ENCODE assay signal across 34 mouse cellular contexts in the genomic region with DNA sequence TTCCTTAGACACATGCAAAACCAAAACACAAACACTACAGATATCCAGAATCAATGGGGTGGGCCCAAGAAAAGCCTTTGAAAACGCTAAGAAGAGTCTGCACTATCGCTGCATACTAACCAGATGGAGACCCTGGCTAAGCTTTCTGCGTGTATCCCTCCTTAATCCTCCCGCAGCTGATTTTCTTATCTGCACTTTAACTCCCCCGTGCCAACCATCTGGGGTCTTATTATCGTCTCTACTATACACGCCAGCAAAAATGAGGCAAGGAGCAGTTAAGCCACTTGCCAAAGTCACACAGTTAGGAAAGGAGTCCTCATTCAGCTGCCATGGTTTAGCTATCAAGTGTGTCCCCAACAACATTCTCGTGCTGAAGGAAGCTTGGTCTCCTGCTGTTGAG.
DNase-seq lines count a peak whose midpoint lies in the region; ATAC-seq lines count a peak whose summit lies in the region.
"Had no signal": no experiment of that assay in that cellular context is flagged by ENCODE, and none has a peak within 500 bp of the region (broad histone marks: within the 10 kb centered on the region; RNA-seq: fewer than 3 reads in every experiment).

No protein-coding gene starts in this region.

- H3K4me1 ChIP-seq in heart, embryonic 11.5 days (ENCODE audit: control insufficient read depth, insufficient read depth, low read length), result peaks cover 9% of the 10 kb centered on the region; the same call in 1 of the 2 replicates
- 0 out of 2 replicates have a peak, but pooled peaks cover 5% of the 10 kb centered on the region for H3K4me1 ChIP-seq in kidney, embryonic 15.5 days
- H3K4me1 ChIP-seq in hindbrain, embryonic 13.5 days (replicated peaks), result no peaks in the 10 kb centered on the region
- H3K4me1 ChIP-seq: hindbrain, embryonic 10.5 days; limb, embryonic 15.5 days; liver, embryonic 13.5 days; stomach, embryonic 15.5 days had no signal

- ATAC-seq in heart, embryonic 11.5 days (replicated peaks; ENCODE audit: insufficient number of reproducible peaks, low FRiP score, low TSS enrichment), result no peak
- no peak for ATAC-seq in kidney, embryonic 15.5 days (replicated peaks; ENCODE audit: low FRiP score)
- no peak for ATAC-seq in hindbrain, embryonic 13.5 days (ENCODE audit: low FRiP score)
- ATAC-seq: CD4-positive, CD25-positive, alpha-beta regulatory T cell, adult 4 months; hindbrain, embryonic 16.5 days; intestine, embryonic 15.5 days; lung, postnatal 0 days; midbrain, embryonic 16.5 days had no signal

- no peaks in the 10 kb centered on the region for H3K36me3 ChIP-seq in heart, embryonic 11.5 days (ENCODE audit: control insufficient read depth, insufficient read depth, low read length)
- H3K36me3 ChIP-seq in kidney, embryonic 15.5 days, result no peaks in the 10 kb centered on the region
- H3K36me3 ChIP-seq in hindbrain, embryonic 13.5 days, result no peaks in the 10 kb centered on the region
- H3K36me3 ChIP-seq: embryonic facial prominence, embryonic 15.5 days; heart, embryonic 12.5 days; hindbrain, embryonic 10.5 days; intestine, embryonic 15.5 days; limb, embryonic 10.5 days; limb, embryonic 15.5 days; liver, embryonic 13.5 days; neural tube, embryonic 12.5 days; stomach, embryonic 15.5 days had no signal

- no peak overlapping the region for H3K27ac ChIP-seq in heart, embryonic 11.5 days (ENCODE audit: low read depth, low read length)
- H3K27ac ChIP-seq in kidney, embryonic 15.5 days, result no peak overlapping the region
- H3K27ac ChIP-seq in hindbrain, embryonic 13.5 days, result no peak overlapping the region
- H3K27ac ChIP-seq: embryonic facial prominence, embryonic 15.5 days; hindbrain, embryonic 10.5 days; intestine, embryonic 15.5 days; limb, embryonic 15.5 days; liver, embryonic 13.5 days; macrophage; neural tube, embryonic 12.5 days; stomach, embryonic 15.5 days had no signal

- H3K4me3 ChIP-seq in heart, embryonic 11.5 days (ENCODE audit: low read depth, low read length), result no peak overlapping the region
- H3K4me3 ChIP-seq in kidney, embryonic 15.5 days (replicated peaks), result no peak overlapping the region
- H3K4me3 ChIP-seq in hindbrain, embryonic 13.5 days, result no peak overlapping the region
- H3K4me3 ChIP-seq: embryonic facial prominence, embryonic 15.5 days; heart, embryonic 12.5 days; hindbrain, embryonic 10.5 days; intestine, embryonic 15.5 days; limb, embryonic 10.5 days; limb, embryonic 15.5 days; liver, embryonic 13.5 days; myocyte; neural tube, embryonic 12.5 days; stomach, embryonic 15.5 days had no signal

- peak; percentile 83 for DNase-seq in heart, adult 11 months
- DNase-seq in testis, postnatal 10 days (ENCODE audit: low spot score), result peak; percentile 22
- no peak for DNase-seq in testis, postnatal 14 days (ENCODE audit: low spot score)
- peak; percentile 15 for DNase-seq in retina, embryonic 14.5 days (ENCODE audit: low spot score)
- DNase-seq: adrenal gland, postnatal 14 days; cerebellum, adult 18-20 months; cerebellum, postnatal 10 days; gastrocnemius, postnatal 25 days; heart, postnatal 10 days; kidney, adult 8-10 months; kidney, postnatal 10 days; layer of hippocampus, postnatal 36 days; liver, embryonic 13.5 days; lung, adult 18-20 months; right cerebral cortex, postnatal 14 days; thymus, adult 18-20 months; thymus, postnatal 25 days had no signal

- no peaks in the 10 kb centered on the region for H3K9me3 ChIP-seq in heart, embryonic 11.5 days (replicated peaks; ENCODE audit: control insufficient read depth, low read length)
- no peaks in the 10 kb centered on the region for H3K9me3 ChIP-seq in kidney, embryonic 15.5 days (replicated peaks)
- no peaks in the 10 kb centered on the region for H3K9me3 ChIP-seq in hindbrain, embryonic 13.5 days
- H3K9me3 ChIP-seq: embryonic facial prominence, embryonic 15.5 days; heart, embryonic 12.5 days; hindbrain, embryonic 10.5 days; intestine, embryonic 15.5 days; limb, embryonic 10.5 days; limb, embryonic 15.5 days; liver, embryonic 13.5 days; neural tube, embryonic 12.5 days; stomach, embryonic 15.5 days had no signal

- no peaks in the 10 kb centered on the region for H3K27me3 ChIP-seq in heart, embryonic 11.5 days (ENCODE audit: control insufficient read depth, insufficient read depth, low read length)
- no peaks in the 10 kb centered on the region for H3K27me3 ChIP-seq in kidney, embryonic 15.5 days
- no peaks in the 10 kb centered on the region for H3K27me3 ChIP-seq in hindbrain, embryonic 13.5 days
- H3K27me3 ChIP-seq: embryonic facial prominence, embryonic 15.5 days; heart, embryonic 12.5 days; intestine, embryonic 15.5 days; limb, embryonic 15.5 days; liver, embryonic 13.5 days; neural tube, embryonic 12.5 days; stomach, embryonic 15.5 days had no signal

- 42% methylated on average over 8 of the region's 8 CpGs for WGBS in heart, embryonic 11.5 days (ENCODE audit: insufficient replicate concordance)
- WGBS in kidney, embryonic 15.5 days, result 64% methylated on average over 8 of the region's 8 CpGs
- WGBS in hindbrain, embryonic 13.5 days, result 81% methylated on average over 8 of the region's 8 CpGs

- H3K9ac ChIP-seq in heart, embryonic 11.5 days (ENCODE audit: low read depth, low read length), result no peak overlapping the region
- H3K9ac ChIP-seq in kidney, embryonic 15.5 days, result no peak overlapping the region
- H3K9ac ChIP-seq in hindbrain, embryonic 13.5 days, result no peak overlapping the region
- H3K9ac ChIP-seq: embryonic facial prominence, embryonic 15.5 days; heart, embryonic 12.5 days; intestine, embryonic 15.5 days; limb, embryonic 15.5 days; liver, embryonic 13.5 days; neural tube, embryonic 12.5 days; stomach, embryonic 15.5 days had no signal

- no peak overlapping the region for H3K4me2 ChIP-seq in heart, embryonic 11.5 days
- no peak overlapping the region for H3K4me2 ChIP-seq in kidney, embryonic 15.5 days
- no peak overlapping the region for H3K4me2 ChIP-seq in hindbrain, embryonic 13.5 days
- H3K4me2 ChIP-seq: embryonic facial prominence, embryonic 15.5 days; heart, embryonic 12.5 days; intestine, embryonic 15.5 days; limb, embryonic 15.5 days; liver, embryonic 13.5 days; neural tube, embryonic 12.5 days; stomach, embryonic 15.5 days had no signal
